Comparison of ENCODE assay signal across 8 mouse cellular contexts in the genomic region with DNA sequence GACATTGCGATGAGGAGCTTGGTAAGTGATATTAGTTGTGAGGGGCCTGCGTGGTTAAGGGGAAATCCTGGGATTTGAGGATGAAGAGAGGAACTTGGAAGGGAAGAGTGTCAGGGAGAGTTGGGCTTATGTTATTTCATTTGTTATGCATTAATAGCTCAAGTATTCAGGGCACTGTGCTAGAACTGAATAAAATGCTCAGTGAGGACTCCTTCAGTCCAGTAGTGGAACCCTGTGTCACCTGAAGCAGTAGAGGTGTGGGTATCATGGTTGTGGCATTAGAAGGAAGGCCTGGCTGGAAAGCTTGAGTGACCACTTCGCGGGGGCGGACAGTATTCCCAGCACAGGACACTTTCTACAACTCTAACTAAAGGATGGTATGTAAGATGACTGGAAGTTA. TPM values are rescaled to one million over a fixed set of nuclear protein-coding genes. Genes with fewer than 3 reads are reported as not detected.
DNase-seq lines count a peak whose midpoint lies in the region; ATAC-seq and TF ChIP-seq lines count a peak whose summit lies in the region.

No protein-coding gene starts in this region.

- H3K4me2 ChIP-seq in lung, embryonic 14.5 days: peak overlapping the region; percentile 93
- H3K4me2 ChIP-seq in embryonic facial prominence, embryonic 12.5 days (replicated peaks): peak overlapping the region; percentile 85
- H3K4me2 ChIP-seq in midbrain, embryonic 15.5 days: peak overlapping the region; percentile 64

- no peak overlapping the region for H3K27ac ChIP-seq in lung, embryonic 14.5 days (ENCODE audit: low read depth)
- H3K27ac ChIP-seq in embryonic facial prominence, embryonic 12.5 days: no peak overlapping the region
- H3K27ac ChIP-seq in midbrain, embryonic 15.5 days: peak overlapping the region; percentile 99

- peak overlapping the region; percentile 98 for H3K9ac ChIP-seq in lung, embryonic 14.5 days
- H3K9ac ChIP-seq in embryonic facial prominence, embryonic 12.5 days: peak overlapping the region; percentile 98
- H3K9ac ChIP-seq in midbrain, embryonic 15.5 days: peak overlapping the region; percentile 99

- peak; percentile 20 for DNase-seq in lung, embryonic 14.5 days
- no peak for DNase-seq in lung, postnatal 14 days
- DNase-seq in kidney, adult 9 months: peak; percentile 20
- DNase-seq in right cerebral cortex, adult 2 months (ENCODE audit: low spot score in 2 of 2): no peak
- DNase-seq in gastrocnemius, postnatal 36 days: no peak
- no peak for DNase-seq in layer of hippocampus, postnatal 36 days

- H3K36me3 ChIP-seq in lung, embryonic 14.5 days (ENCODE audit: insufficient read depth): peaks cover 13% of the 10 kb centered on the region
- H3K36me3 ChIP-seq in embryonic facial prominence, embryonic 12.5 days: peaks cover 7% of the 10 kb centered on the region; the same call in 1 of the 2 replicates
- no peaks in the 10 kb centered on the region for H3K36me3 ChIP-seq in midbrain, embryonic 15.5 days (replicated peaks)

- intact Hi-C loops in gastrocnemius, postnatal 36 days (cut with DNase I): no loop called here

- no peaks in the 10 kb centered on the region for H3K27me3 ChIP-seq in lung, embryonic 14.5 days (ENCODE audit: insufficient read depth, low read length)
- no peaks in the 10 kb centered on the region for H3K27me3 ChIP-seq in embryonic facial prominence, embryonic 12.5 days
- H3K27me3 ChIP-seq in midbrain, embryonic 15.5 days (replicated peaks): no peaks in the 10 kb centered on the region

- peaks cover 8% of the 10 kb centered on the region; the same call in 1 of the 2 replicates for H3K4me1 ChIP-seq in lung, embryonic 14.5 days (ENCODE audit: insufficient read depth)
- H3K4me1 ChIP-seq in embryonic facial prominence, embryonic 12.5 days: peaks cover 7% of the 10 kb centered on the region; the same call in 1 of the 2 replicates
- peaks cover 37% of the 10 kb centered on the region for H3K4me1 ChIP-seq in midbrain, embryonic 15.5 days

- H3K4me3 ChIP-seq in lung, embryonic 14.5 days (ENCODE audit: low read depth, low read length): peak overlapping the region; percentile 98
- H3K4me3 ChIP-seq in embryonic facial prominence, embryonic 12.5 days: peak overlapping the region; percentile 96
- peak overlapping the region; percentile 99 for H3K4me3 ChIP-seq in midbrain, embryonic 15.5 days

- no peaks in the 10 kb centered on the region for H3K9me3 ChIP-seq in lung, embryonic 14.5 days (ENCODE audit: low read depth, low read length)
- no peaks in the 10 kb centered on the region for H3K9me3 ChIP-seq in embryonic facial prominence, embryonic 12.5 days
- no peaks in the 10 kb centered on the region for H3K9me3 ChIP-seq in midbrain, embryonic 15.5 days

- WGBS in lung, embryonic 14.5 days: 28% methylated on average over 5 of the region's 5 CpGs
- WGBS in embryonic facial prominence, embryonic 12.5 days: 35% methylated on average over 5 of the region's 5 CpGs
- WGBS in midbrain, embryonic 15.5 days: 25% methylated on average over 5 of the region's 5 CpGs

- ATAC-seq in lung, embryonic 14.5 days (ENCODE audit: insufficient read depth): no peak
- ATAC-seq in embryonic facial prominence, embryonic 12.5 days (ENCODE audit: insufficient number of reproducible peaks, insufficient read depth, low FRiP score, low TSS enrichment): no peak
- ATAC-seq in midbrain, embryonic 15.5 days (replicated peaks): no peak

- no peak for TF ChIP-seq CTCF in lung, embryonic 14.5 days (IDR thresholded peaks at IDR 0.05; ENCODE audit: low read depth)

RNA-seq across cellular contexts. Expression of gene Trim33, which starts 1.8 kb away (rescaled TPM):
- polyA plus RNA-seq in lung, embryonic 14.5 days (2014; fragmentation: Nextera tagmentation; extraction: Ambion mirVana): 28.9 and 30.0 TPM in 2 replicates
- polyA plus RNA-seq in embryonic facial prominence, embryonic 12.5 days (2016; fragmentation: Nextera tagmentation; extraction: Ambion mirVana): 43.3 and 44.9 TPM in 2 replicates
- 26.9 and 33.7 TPM in 2 replicates for polyA plus RNA-seq in midbrain, embryonic 15.5 days (2015; fragmentation: Nextera tagmentation; extraction: Ambion mirVana)
- 1 to 10 TPM; 9.1 to 9.7 TPM for total RNA-seq in gastrocnemius, postnatal 36 days (2021)
- 10 to 100 TPM; 51.4 to 55.0 TPM for total RNA-seq in layer of hippocampus, postnatal 36 days (2021)

Comparison
In these comparisons a context has a peak if more than half of its experiments do, and no peak if none do; other contexts are left out.
1. DNase-seq: peak in lung, embryonic 14.5 days (single experiment) and kidney, adult 9 months (single experiment); none in lung, postnatal 14 days (single experiment), right cerebral cortex, adult 2 months (0 of 2), gastrocnemius, postnatal 36 days (0 of 2) and layer of hippocampus, postnatal 36 days (0 of 2).
2. Peak in every context shown above with its lines, with median percentiles within 50 percentile points of each other: H3K4me2 ChIP-seq, H3K4me3 ChIP-seq and H3K9ac ChIP-seq.